ENCODE assay signal across 13 mouse cellular contexts in genomic region chr6:55272952-55273351, GRCm38 (mm10).
DNase-seq lines count a peak whose midpoint lies in the region; ATAC-seq lines count a peak whose summit lies in the region.
"Had no signal": no experiment of that assay in that cellular context is flagged by ENCODE, and none has a peak within 500 bp of the region (broad histone marks: within the 10 kb centered on the region; RNA-seq: fewer than 3 reads in every experiment).

No protein-coding gene starts in this region.

- no peak overlapping the region for H3K4me2 ChIP-seq in lung, embryonic 16.5 days (ENCODE audit: low read depth, low read length)
- H3K4me2 ChIP-seq in midbrain, embryonic 16.5 days (ENCODE audit: low read length): no peak overlapping the region
- H3K4me2 ChIP-seq: kidney, embryonic 15.5 days; neural tube, embryonic 12.5 days had no signal

- H3K36me3 ChIP-seq in lung, embryonic 16.5 days (ENCODE audit: control insufficient read depth, insufficient read depth, low read length): no peaks in the 10 kb centered on the region
- no peaks in the 10 kb centered on the region for H3K36me3 ChIP-seq in midbrain, embryonic 16.5 days (ENCODE audit: control insufficient read depth, insufficient read depth, low read length)
- H3K36me3 ChIP-seq: kidney, embryonic 15.5 days; neural tube, embryonic 12.5 days had no signal

- H3K4me1 ChIP-seq in lung, embryonic 16.5 days (replicated peaks; ENCODE audit: control insufficient read depth, insufficient read depth, low read length): peaks cover 13% of the 10 kb centered on the region
- H3K4me1 ChIP-seq in midbrain, embryonic 16.5 days (ENCODE audit: control insufficient read depth, insufficient read depth, low read length): no peaks in the 10 kb centered on the region
- H3K4me1 ChIP-seq: neural tube, embryonic 12.5 days had no signal

- H3K9me3 ChIP-seq in lung, embryonic 16.5 days (ENCODE audit: control insufficient read depth, low read length): no peaks in the 10 kb centered on the region
- no peaks in the 10 kb centered on the region for H3K9me3 ChIP-seq in midbrain, embryonic 16.5 days (replicated peaks; ENCODE audit: control insufficient read depth, low read length, poor library complexity, severe bottlenecking)
- H3K9me3 ChIP-seq: kidney, embryonic 15.5 days; neural tube, embryonic 12.5 days had no signal

- H3K27ac ChIP-seq in lung, embryonic 16.5 days (ENCODE audit: low read length): peak overlapping the region; percentile 64
- H3K27ac ChIP-seq in midbrain, embryonic 16.5 days (ENCODE audit: low read length): no peak overlapping the region
- H3K27ac ChIP-seq: kidney, embryonic 15.5 days; neural tube, embryonic 12.5 days had no signal

- no peaks in the 10 kb centered on the region for H3K27me3 ChIP-seq in lung, embryonic 16.5 days (ENCODE audit: control insufficient read depth, insufficient read depth, low read depth, low read length)
- H3K27me3 ChIP-seq in midbrain, embryonic 16.5 days (ENCODE audit: control insufficient read depth, insufficient read depth, low read depth, low read length): no peaks in the 10 kb centered on the region
- H3K27me3 ChIP-seq: kidney, embryonic 15.5 days; neural tube, embryonic 12.5 days had no signal

- no peak overlapping the region for H3K4me3 ChIP-seq in lung, embryonic 16.5 days (ENCODE audit: low read length)
- no peak overlapping the region for H3K4me3 ChIP-seq in midbrain, embryonic 16.5 days (ENCODE audit: low read depth, low read length)
- H3K4me3 ChIP-seq: kidney, embryonic 15.5 days; neural tube, embryonic 12.5 days had no signal

- H3K9ac ChIP-seq in lung, embryonic 16.5 days (ENCODE audit: low read length): no peak overlapping the region
- H3K9ac ChIP-seq in midbrain, embryonic 16.5 days (ENCODE audit: low read depth, low read length): no peak overlapping the region
- H3K9ac ChIP-seq: kidney, embryonic 15.5 days; neural tube, embryonic 12.5 days had no signal

- peak; percentile 64 for ATAC-seq in frontal cortex, adult (ENCODE audit: low TSS enrichment)
- peak; percentile 77 for ATAC-seq in lung, embryonic 16.5 days (ENCODE audit: low read depth)
- peak; percentile 80 for ATAC-seq in midbrain, embryonic 16.5 days
- no peak for ATAC-seq in monocyte, adult 5-6 weeks (replicated peaks; ENCODE audit: insufficient number of reproducible peaks, low FRiP score, low TSS enrichment, poor library complexity, severe bottlenecking)

- 68% methylated on average over 7 of the region's 7 CpGs for WGBS in lung, embryonic 16.5 days
- 60% methylated on average over 7 of the region's 7 CpGs for WGBS in midbrain, embryonic 16.5 days

- no peak for DNase-seq in frontal cortex, postnatal 10 days (ENCODE audit: low spot score in 2 of 2)
- DNase-seq in lung, postnatal 25 days (ENCODE audit: low spot score): no peak
- DNase-seq in cerebellum, adult 9-11 months: peak; percentile 94
- no peak for DNase-seq in heart, adult 18-20 months
- DNase-seq: lung, adult 2 months; spleen, adult 18-20 months; thymus, postnatal 14 days had no signal
